Mouse (Mus musculus): ENCODE results near the gene Ptprs.

The Ptprs gene

GRCm38 (mm10) chr17:56424726-56425583, 51.3 kb downstream of the Ptprs start:
- DNase-seq (ENCODE audit: low spot score), result peak; percentile 84

- DNase-seq (ENCODE audit: low spot score), result no peak
Observed at GRCm38 (mm10) chr17:56420022-56420421, 56.3 kb downstream of the Ptprs start.

GRCm38 (mm10) chr17:56418304-56418703, 58.0 kb downstream of the Ptprs start:
- DNase-seq (ENCODE audit: low spot score), result no peak

GRCm38 (mm10) chr17:56414785-56415184, 61.5 kb downstream of the Ptprs start:
- no peak for DNase-seq (ENCODE audit: low spot score)

- DNase-seq (ENCODE audit: low spot score), result no peak
Observed at GRCm38 (mm10) chr17:56413113-56413512, 63.2 kb downstream of the Ptprs start.

- DNase-seq (ENCODE audit: low spot score), result no peak
Observed at GRCm38 (mm10) chr17:56411437-56411836, 64.8 kb downstream of the Ptprs start.

GRCm38 (mm10) chr17:56409759-56410158, 66.5 kb downstream of the Ptprs start:
- DNase-seq (ENCODE audit: low spot score), result peak; percentile 23

GRCm38 (mm10) chr17:56408965-56409625, 67.2 kb downstream of the Ptprs start:
- DNase-seq (ENCODE audit: low spot score), result no peak

- DNase-seq (ENCODE audit: low spot score), result peak; percentile 17
Observed at GRCm38 (mm10) chr17:56407379-56407778, 68.9 kb downstream of the Ptprs start.

- DNase-seq (ENCODE audit: low spot score), result no peak
Observed at GRCm38 (mm10) chr17:56406878-56407277, 69.4 kb downstream of the Ptprs start.

- no peak for DNase-seq (ENCODE audit: low spot score)
Observed at GRCm38 (mm10) chr17:56405856-56406840, 70.1 kb downstream of the Ptprs start.

GRCm38 (mm10) chr17:56405341-56405740, 70.9 kb downstream of the Ptprs start:
- no peak for DNase-seq (ENCODE audit: low spot score)

- no peak for DNase-seq (ENCODE audit: low spot score)
Observed at GRCm38 (mm10) chr17:56401051-56401521, 75.2 kb downstream of the Ptprs start.

- DNase-seq (ENCODE audit: low spot score), result no peak
Observed at GRCm38 (mm10) chr17:56400221-56400620, 76.1 kb downstream of the Ptprs start.

- no peak for DNase-seq (ENCODE audit: low spot score)
Observed at GRCm38 (mm10) chr17:56396051-56396450, 80.2 kb downstream of the Ptprs start.

GRCm38 (mm10) chr17:56393889-56394288, 82.4 kb downstream of the Ptprs start:
- no peak for DNase-seq (ENCODE audit: low spot score)

- DNase-seq (ENCODE audit: low spot score), result no peak
Observed at GRCm38 (mm10) chr17:56393238-56393637, 83.0 kb downstream of the Ptprs start.

- no peak for DNase-seq (ENCODE audit: low spot score)
Observed at GRCm38 (mm10) chr17:56387612-56388011, 88.7 kb downstream of the Ptprs start.

- DNase-seq (ENCODE audit: low spot score), result no peak
Observed at GRCm38 (mm10) chr17:56384903-56385302, 91.4 kb downstream of the Ptprs start.

- DNase-seq (ENCODE audit: low spot score), result no peak
Observed at GRCm38 (mm10) chr17:56382997-56383396, 93.3 kb downstream of the Ptprs start.

GRCm38 (mm10) chr17:56381183-56381582, 95.1 kb downstream of the Ptprs start:
- DNase-seq (ENCODE audit: low spot score), result no peak

GRCm38 (mm10) chr17:56380286-56380685, 96.0 kb downstream of the Ptprs start:
- DNase-seq (ENCODE audit: low spot score), result no peak
